Mouse (Mus musculus) liver, adult (tissue): ENCODE results near the gene Ank3.

Experiments
- GATA4 ChIP-seq: IDR thresholded peaks from 2 replicates; pipeline ENCODE4 v1.6.1; 2014; ENCODE audit warnings: mild to moderate bottlenecking, low read length; ENCODE audit not compliant: insufficient replicate concordance

The Ank3 gene

DNA sequence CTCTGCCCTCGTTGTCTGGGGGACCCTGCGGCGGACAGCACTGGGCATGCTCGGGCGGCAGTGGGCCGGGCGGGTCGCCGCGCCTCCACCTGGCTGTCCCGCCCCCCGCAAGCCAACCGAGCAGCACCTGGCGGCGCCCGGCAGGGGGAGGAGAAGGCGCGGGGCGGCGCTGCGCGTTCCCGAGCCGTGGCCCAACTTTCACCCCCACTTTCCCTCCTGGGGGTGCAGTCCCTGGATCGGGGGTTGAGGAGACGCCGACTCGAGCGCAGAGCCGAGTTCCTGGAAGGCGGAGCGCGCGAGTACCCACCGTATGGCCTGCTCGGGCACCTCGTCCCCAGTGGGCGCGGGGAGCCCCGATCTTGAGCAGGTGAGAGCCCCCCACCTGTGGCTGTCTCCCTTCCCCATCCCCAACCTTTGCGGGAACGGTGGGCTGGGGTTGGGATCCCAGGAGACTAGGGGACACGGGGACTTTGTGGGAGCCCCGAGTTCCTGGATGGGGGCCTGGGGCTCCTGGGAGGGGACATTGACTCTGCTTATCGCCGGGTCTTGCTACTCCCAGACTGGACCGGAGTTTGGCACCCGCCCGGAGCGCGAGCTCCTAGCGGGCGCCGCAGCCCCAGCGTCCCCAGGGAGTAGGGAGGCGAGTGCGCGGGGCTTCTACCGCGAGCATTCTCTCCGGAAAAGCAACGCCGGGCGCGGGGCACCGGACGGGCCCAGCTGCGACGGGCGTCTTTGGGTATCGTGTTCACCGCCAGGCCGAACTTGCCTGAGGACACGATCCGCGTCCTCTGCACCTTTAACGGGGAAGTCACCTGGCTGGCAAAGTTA, at the start of gene Ank3:
Gene Ank3, plus strand, starts transcription at position 11 of the 828 bp plus-strand sequence.
- no peak for TF ChIP-seq GATA4

DNA sequence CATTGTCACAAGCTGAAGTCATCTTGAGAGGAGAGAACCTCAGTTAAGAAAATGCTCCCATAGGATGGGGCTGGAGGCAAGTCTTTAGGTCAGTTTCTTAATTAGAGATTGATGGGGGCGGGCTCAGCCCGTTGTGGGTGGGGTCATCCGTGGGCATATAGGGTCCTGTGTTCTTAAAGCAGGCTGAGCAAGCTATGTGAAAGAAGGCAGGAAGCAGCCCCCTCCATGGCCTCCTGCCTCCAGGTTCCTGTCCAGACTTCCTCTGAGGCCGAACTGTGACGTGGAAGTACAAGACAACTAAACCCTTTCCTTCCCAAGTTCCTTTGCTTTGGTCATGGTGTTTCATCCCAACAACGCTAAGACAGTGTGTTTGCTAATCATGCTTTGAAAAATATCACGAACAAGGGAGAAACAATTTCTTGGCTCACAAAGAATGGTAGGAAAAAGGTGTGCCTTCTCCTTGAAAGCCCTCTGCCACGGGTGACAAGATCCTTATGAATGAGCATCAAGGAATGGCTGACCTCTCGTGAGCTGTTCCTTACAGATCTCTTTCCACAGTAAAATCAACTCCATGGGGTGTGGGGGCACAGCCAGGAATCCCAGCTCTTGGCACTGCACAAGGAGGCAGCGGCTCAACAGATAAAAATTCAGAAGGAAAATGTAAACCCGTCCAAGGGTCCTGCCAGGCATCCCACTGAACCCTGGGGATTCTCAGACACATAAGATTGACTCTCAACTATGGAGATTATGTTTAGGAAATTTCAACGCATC, 47.3 kb upstream of the Ank3 start:
- TF ChIP-seq GATA4: no peak

DNA sequence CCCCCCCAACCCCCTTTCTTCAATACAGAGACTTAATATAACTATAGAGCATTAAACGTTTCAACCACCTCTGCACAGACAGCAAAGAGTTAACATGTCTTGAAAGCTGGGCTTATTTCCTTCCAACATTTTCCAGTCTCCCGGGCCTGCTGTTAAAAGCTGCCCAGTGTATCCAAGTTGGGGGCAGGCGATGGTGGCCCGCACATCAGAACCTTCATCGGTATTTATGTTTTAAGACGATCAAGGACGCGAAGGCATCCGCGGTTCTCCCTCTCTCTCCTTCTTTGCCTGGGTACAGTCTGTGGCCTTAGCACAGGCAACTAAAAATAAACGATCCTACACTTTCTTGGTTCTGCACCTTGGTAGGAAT, 46.7 kb upstream of the Ank3 start:
- no peak for TF ChIP-seq GATA4

DNA sequence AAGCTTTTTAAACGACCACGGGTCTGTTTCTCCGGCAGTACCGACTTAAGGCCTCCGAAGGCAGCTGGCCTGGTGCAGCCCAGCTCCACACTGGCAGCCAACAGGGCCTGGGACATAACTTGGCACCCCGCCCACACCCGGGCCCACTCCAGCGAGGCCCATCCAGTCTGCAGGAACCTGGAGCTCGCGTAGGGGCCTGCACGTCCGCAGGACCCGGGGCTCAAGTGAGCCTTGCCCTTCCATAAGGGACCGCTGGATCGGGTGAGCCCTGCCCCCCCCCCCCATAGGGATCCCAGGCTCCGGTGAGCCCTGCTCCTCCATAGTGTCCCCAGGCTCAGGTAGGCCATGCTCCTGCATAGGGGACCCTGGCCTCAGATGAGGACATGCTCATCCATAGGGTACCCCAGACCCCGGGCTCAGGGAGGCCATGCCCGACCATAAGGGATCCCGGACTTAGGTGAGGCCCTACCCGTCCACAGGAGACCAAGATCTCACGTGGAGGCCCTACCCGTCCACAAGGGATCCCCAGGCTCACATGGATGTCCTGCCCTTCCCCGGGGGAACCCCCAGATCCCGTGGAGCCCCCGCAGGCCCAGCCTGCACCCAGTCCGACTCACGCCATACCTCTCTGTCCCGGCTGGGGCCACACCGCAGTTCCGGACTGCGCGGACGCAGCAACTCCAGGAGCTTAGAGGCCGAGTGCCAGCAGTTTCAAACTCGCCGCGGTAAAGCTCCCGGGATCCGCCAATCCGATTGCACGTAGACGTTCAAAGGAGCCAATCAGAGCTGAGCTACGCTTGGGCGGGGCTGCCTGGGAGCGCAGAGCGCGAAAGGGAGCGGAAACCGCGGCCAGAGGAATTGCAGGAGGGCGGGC, 46.1 kb upstream of the Ank3 start, which contains the start of gene Cdk1:
Gene Cdk1, minus strand, starts transcription at position 727 of the 874 bp plus-strand sequence.
- no peak for TF ChIP-seq GATA4

DNA sequence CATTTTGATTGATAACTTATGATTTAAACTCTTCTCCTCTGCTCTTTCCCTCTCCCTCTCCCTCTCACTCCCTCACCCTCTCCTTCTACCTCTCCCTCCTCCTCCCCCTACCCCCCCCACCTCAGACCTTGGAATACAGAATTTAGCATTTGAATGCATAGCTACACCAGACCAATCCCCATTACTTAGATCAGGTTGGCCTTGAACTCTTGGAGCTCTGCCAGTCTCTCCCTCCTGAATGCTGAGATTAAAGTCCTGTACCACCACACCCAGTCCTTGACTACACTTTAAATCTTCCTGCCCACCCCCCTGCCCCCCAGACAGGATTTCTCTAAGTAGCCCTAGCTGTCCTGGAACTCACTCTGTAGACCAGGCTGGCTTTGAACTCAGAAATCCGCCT, 38.9 kb upstream of the Ank3 start:
- TF ChIP-seq GATA4: no peak

DNA sequence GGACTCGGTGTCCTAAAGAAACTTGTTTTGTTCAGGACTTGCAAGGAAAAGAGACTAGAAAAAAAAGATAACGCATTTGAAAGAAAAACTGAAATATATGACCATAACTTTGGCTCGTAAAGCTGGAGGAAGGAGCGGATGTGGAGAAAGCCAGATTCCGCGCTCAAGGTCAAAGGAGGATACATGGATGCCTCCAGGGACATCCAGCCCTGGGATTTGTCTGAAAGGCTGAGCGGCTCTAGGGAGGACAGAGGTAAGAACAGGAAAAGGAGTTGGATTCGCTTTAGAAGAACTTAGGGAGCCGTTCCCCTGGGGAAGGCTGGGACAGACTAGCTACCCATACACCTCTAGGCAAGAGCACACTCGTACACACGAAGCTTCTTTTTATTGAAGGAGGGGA, 32.4 kb upstream of the Ank3 start:
- TF ChIP-seq GATA4: no peak

DNA sequence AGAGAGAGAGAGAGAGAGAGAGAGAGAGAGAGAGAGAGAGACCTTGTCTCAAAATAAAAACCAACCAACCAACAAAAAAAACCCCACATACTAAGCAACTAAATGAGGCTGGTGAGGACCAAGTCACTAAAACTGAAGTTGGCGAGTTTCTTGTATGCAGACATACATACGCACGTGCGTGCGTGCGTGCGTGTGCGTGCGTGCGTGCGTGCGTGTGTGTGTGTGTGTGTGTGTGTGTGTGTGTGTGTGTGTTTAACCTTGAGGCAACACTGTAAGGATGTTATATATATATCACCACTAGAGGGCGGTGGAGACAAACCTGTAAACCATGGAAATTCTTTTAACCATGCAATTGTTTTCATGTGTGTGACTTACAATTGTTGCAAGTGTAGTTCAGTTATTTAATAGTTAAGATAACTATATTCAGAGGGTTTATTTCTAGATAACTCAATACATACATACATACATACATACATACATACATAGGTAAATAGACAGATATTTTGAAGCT, 31.6 kb upstream of the Ank3 start:
- no peak for TF ChIP-seq GATA4

DNA sequence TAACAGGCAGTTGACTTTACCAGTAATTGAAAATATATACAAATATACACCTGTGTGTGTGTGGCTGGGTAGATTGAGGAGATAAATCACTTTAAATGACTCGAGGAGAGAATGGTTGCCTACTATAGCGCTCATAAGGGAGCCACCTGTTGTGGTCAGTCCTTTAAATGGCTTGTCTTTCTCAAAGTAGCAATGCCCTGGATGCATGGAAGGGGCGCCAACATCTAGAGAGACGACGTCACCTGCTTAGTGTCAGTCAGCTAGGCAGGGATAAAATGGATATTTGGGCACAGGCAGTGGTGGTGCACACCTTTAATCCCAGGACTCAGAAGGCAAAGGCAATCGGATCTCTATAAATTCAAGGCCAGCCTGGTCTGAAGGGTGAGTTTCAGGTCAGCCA, 29.3 kb upstream of the Ank3 start:
- TF ChIP-seq GATA4: no peak

DNA sequence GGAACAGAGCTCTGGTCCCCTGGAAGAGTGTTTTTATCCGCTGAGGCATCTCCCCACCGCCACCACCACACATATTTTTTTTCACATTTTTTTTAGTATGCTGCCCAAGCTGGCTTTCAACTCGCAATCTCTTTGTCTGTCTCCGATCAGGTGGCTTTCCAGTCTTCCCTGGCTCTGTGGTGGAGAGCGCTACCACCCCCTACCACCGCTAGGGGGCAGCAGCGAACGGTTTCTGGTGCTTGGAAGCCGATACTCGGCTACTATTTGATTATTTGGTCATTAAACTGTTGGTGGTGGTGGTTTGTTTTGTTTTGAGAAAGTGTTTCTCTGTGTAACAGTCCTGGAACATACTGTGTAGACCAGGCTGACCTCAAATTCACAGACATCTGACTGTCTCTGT, 27.1 kb upstream of the Ank3 start:
- TF ChIP-seq GATA4: no peak

DNA sequence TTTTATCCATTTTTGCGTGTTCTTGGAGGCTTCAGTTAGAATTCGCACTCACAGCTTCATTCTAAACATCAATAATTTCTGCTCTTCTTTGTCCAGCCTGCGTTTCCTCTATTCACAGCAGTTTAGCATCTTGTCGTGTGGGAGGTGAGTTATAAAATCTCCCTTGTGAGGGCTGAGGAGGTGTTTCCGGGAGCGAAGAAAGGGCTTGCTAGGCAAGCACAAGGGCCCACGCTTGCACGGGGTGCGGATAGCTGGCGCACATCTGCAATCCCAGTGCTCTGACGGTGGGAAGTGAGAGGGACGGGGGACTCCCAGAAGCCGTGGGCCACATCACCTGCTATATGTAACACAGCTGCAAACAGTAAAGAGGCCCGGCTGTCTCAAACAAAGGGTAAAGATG, 26.5 kb upstream of the Ank3 start:
- no peak for TF ChIP-seq GATA4

DNA sequence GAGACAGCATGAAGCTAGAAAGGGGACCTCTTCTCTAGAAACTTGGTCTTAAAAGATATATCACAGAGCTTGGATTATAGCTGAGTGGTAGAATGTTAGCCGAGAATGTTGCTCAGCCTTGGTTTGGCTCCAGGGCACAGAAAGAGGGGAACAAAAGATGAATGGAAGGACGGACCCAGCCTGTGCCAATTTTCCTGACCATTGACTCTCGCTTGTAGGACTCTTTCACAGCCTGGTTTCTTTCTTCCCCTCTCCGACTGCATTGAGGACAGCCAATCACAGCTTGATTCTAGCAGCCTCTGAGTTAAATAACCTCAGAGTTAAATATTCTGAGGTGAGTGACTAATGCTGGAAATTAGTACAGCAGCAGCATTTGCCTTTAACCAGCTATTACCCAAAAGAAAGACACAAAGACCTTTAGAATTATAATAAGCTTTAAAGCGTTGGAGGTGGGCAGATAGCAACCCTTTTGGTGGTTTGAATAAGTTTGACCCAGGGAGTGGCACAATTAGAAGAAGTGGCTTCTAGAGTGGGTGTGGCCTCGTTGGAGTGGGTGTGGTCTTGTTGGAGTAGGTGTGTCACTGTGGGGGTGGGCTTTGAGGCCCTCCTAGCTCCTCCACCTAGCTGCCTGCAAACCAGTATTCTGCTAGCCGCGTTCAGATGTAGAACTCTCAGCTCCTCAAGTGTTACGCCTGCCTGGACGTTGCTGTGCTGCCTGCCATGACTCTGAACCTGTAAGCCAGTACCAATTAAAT, 24.6 kb upstream of the Ank3 start:
- no peak for TF ChIP-seq GATA4

DNA sequence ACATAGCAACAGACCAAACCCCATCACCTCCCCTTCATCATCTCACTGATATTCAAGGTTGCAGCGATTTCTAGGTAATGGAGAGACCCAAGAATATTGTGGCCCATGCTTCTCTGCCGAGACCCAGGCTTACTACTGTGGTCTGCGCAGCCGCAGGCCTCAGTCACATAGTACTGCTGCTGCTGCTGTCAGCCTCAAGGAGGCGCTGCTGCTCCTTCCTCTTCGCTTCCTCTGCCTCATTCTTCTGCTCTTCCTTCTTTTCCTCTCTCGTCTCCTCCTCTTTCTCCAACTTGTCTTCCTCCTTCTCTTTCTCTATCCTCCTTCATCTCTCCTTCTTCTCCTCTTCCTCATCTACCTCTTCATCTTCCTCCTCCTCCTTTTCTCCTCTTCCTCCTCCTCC, 23.4 kb upstream of the Ank3 start:
- no peak for TF ChIP-seq GATA4

DNA sequence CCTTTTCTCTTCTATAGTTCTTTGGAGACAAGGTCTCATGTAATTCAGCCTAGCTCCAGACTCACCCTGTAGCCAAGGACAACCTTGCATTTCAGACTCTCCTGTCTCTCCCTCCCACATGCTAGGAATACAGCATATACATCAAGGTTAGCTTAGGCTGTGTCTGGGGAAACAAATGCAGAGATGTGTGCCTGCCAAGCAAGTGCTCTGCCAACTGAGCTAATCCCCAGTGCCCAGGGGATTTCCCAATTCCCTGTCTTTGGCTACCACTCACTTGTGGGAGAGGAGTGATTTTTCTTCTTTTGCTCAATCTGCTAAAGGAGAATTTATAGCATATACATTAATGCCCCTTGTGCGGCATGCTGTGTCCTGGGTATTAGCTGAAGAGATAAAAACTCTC, 15.4 kb upstream of the Ank3 start:
- no peak for TF ChIP-seq GATA4

DNA sequence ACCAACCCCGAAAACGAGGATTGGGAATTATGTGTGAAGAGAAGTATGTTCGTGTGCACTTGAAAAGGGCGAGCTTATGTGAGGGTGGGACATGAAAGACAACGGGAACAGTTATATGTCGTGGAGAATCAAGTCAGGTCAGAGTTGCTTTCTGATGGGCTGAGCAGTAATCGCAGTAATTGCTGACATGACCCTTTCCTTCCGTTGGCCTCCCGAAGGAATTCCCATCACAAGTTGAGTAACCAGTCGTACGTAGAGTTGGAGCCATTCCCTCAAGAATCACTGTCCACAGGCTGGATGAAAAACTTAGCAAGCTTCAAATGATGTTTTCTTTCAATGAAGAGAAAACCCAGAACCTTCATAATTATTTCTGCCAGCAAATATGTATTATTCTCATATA, 13.9 kb upstream of the Ank3 start:
- no peak for TF ChIP-seq GATA4
